Mouse (Mus musculus) bone marrow, adult 2 months (tissue): ENCODE results near the gene Polr2m.

Experiments
- CTCF ChIP-seq: fragments of 200-500 bp; IDR thresholded peaks from 2 replicates; pipeline ENCODE4 v1.5.1; 2011; ENCODE audit warnings: low read length, control low read depth; ENCODE audit not compliant: control insufficient read depth, insufficient read depth
- POLR2A ChIP-seq: fragments of 200-500 bp; IDR thresholded peaks from 2 replicates; pipeline ENCODE4 v1.6.1; 2011; ENCODE audit warnings: low read depth, mild to moderate bottlenecking, control low read depth, low read length, borderline replicate concordance; ENCODE audit not compliant: control insufficient read depth

- no peak for TF ChIP-seq CTCF
- TF ChIP-seq POLR2A: no peak
These were observed 762 bp downstream of the Polr2m start for GRCm38 (mm10) chr9:71484871-71485474.
